Mouse (Mus musculus): Measurements from ENCODE around the gene Srrm1. TPM values are rescaled to one million over a fixed set of nuclear protein-coding genes. Genes with fewer than 3 reads are reported as not detected.

Gene Srrm1
- polyA plus RNA-seq, 1 experiment from 2014 or later = 179 TPM

DNA sequence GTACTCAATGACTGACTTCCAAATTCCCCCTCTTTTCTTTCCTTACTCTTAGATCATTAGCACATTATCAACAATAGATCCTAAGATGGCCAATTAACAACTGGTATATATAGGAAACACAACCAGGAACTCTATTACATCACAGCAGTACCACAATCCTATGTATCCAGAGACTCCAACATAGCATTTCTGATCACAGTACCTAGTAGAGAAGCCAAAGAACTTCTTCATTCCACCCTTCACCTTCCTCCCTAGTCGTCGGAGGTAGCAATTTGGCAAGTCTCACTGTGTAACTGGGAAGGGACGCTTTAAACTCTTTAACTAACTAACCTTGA lies 17.1 kb downstream of the Srrm1 start:
- peaks cover 95% of the 10 kb centered on the region for H3K36me3 ChIP-seq (ENCODE audit: control insufficient read depth, insufficient read depth, low read length)
- 94% methylated on average over 3 of the region's 3 CpGs for WGBS

GRCm38 (mm10) chr4:135335327-135336022 lies 17.6 kb downstream of the Srrm1 start:
- Histone ChIP-seq H3K4me1 (ENCODE audit: control insufficient read depth, insufficient read depth, low read length) (no peaks in the 10 kb centered on the region), H3K27me3 (ENCODE audit: control insufficient read depth, insufficient read depth, low read length) (no peaks in the 10 kb centered on the region), H3K9me3 (ENCODE audit: control insufficient read depth, low read length) (no peaks in the 10 kb centered on the region), H3K4me2 (ENCODE audit: low read length) (no peak overlapping the region), H3K27ac (replicated peaks; ENCODE audit: low read depth, low read length) (no peak overlapping the region), H3K36me3 (ENCODE audit: control insufficient read depth, insufficient read depth, low read length) (peaks cover 95% of the 10 kb centered on the region), H3K4me3 (replicated peaks; ENCODE audit: low read depth, low read length) (no peak overlapping the region), H3K9ac (replicated peaks; ENCODE audit: low read length) (no peak overlapping the region)
- ATAC-seq (ENCODE audit: low FRiP score, low TSS enrichment) = no peak
- 95% methylated on average over 9 of the region's 9 CpGs for WGBS
- no peak for DNase-seq

More for the DNA sequence above, 17.1 kb downstream of the Srrm1 start:
- Histone ChIP-seq H3K4me3 (replicated peaks; ENCODE audit: low read depth, low read length) (no peak overlapping the region), H3K9ac (replicated peaks; ENCODE audit: low read length) (no peak overlapping the region), H3K27ac (replicated peaks; ENCODE audit: low read depth, low read length) (no peak overlapping the region), H3K27me3 (ENCODE audit: control insufficient read depth, insufficient read depth, low read length) (no peaks in the 10 kb centered on the region), H3K4me2 (ENCODE audit: low read length) (no peak overlapping the region), H3K9me3 (ENCODE audit: control insufficient read depth, low read length) (no peaks in the 10 kb centered on the region), H3K4me1 (ENCODE audit: control insufficient read depth, insufficient read depth, low read length) (no peaks in the 10 kb centered on the region)
- no peak for ATAC-seq (ENCODE audit: low FRiP score, low TSS enrichment)
- no peak for DNase-seq

- no peak for ATAC-seq (ENCODE audit: low FRiP score, low TSS enrichment)
- no peak overlapping the region for H3K4me2 ChIP-seq (ENCODE audit: low read length)
- 92% methylated on average over 3 of the region's 3 CpGs for WGBS
- DNase-seq = no peak
- H3K36me3 ChIP-seq (ENCODE audit: control insufficient read depth, insufficient read depth, low read length) = peaks cover 98% of the 10 kb centered on the region
- no peak overlapping the region for H3K27ac ChIP-seq (replicated peaks; ENCODE audit: low read depth, low read length)
- no peaks in the 10 kb centered on the region for H3K9me3 ChIP-seq (ENCODE audit: control insufficient read depth, low read length)
- no peak overlapping the region for H3K9ac ChIP-seq (replicated peaks; ENCODE audit: low read length)
- no peaks in the 10 kb centered on the region for H3K4me1 ChIP-seq (ENCODE audit: control insufficient read depth, insufficient read depth, low read length)
- H3K27me3 ChIP-seq (ENCODE audit: control insufficient read depth, insufficient read depth, low read length) = no peaks in the 10 kb centered on the region
- no peak overlapping the region for H3K4me3 ChIP-seq (replicated peaks; ENCODE audit: low read depth, low read length)
These were observed 26.7 kb downstream of the Srrm1 start for GRCm38 (mm10) chr4:135326469-135326868.

GRCm38 (mm10) chr4:135326046-135326445 lies 27.1 kb downstream of the Srrm1 start:
- Histone ChIP-seq H3K4me2 (ENCODE audit: low read length) (no peak overlapping the region), H3K4me1 (ENCODE audit: control insufficient read depth, insufficient read depth, low read length) (no peaks in the 10 kb centered on the region), H3K9me3 (ENCODE audit: control insufficient read depth, low read length) (no peaks in the 10 kb centered on the region), H3K9ac (replicated peaks; ENCODE audit: low read length) (no peak overlapping the region), H3K27ac (replicated peaks; ENCODE audit: low read depth, low read length) (no peak overlapping the region), H3K4me3 (replicated peaks; ENCODE audit: low read depth, low read length) (no peak overlapping the region), H3K27me3 (ENCODE audit: control insufficient read depth, insufficient read depth, low read length) (no peaks in the 10 kb centered on the region), H3K36me3 (ENCODE audit: control insufficient read depth, insufficient read depth, low read length) (peaks cover 98% of the 10 kb centered on the region)
- ATAC-seq (ENCODE audit: low FRiP score, low TSS enrichment) (no peak), DNase-seq (no peak)

DNA sequence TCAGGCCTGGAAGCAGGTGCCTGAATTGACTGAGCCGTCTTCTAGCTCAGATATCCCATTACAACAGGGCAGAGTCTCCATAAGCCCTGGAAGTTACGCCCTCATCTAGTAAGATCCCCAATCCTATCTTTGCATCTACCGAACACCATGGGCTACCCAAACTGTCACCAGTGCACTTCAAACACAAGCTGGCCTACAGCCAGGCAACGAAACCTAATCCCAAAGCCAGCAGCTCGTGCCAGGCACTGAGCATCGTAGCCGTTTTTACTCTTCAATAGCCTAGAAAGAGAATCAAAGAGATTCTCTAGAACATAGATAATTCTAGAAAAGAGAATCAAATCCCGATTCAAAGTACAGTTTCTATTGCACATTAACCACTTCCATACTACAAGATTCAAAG lies 30.1 kb downstream of the Srrm1 start:
- Histone ChIP-seq H3K27ac (replicated peaks; ENCODE audit: low read depth, low read length) (no peak overlapping the region), H3K4me1 (ENCODE audit: control insufficient read depth, insufficient read depth, low read length) (no peaks in the 10 kb centered on the region), H3K4me2 (ENCODE audit: low read length) (no peak overlapping the region), H3K4me3 (replicated peaks; ENCODE audit: low read depth, low read length) (no peak overlapping the region), H3K9ac (replicated peaks; ENCODE audit: low read length) (no peak overlapping the region), H3K27me3 (ENCODE audit: control insufficient read depth, insufficient read depth, low read length) (no peaks in the 10 kb centered on the region), H3K36me3 (ENCODE audit: control insufficient read depth, insufficient read depth, low read length) (peaks cover 98% of the 10 kb centered on the region), H3K9me3 (ENCODE audit: control insufficient read depth, low read length) (no peaks in the 10 kb centered on the region)
- ATAC-seq (ENCODE audit: low FRiP score, low TSS enrichment) (no peak), DNase-seq (no peak)
- WGBS = 92% methylated on average over 8 of the region's 8 CpGs

GRCm38 (mm10) chr4:135317966-135318365 lies 35.2 kb downstream of the Srrm1 start:
- Histone ChIP-seq H3K27ac (replicated peaks; ENCODE audit: low read depth, low read length) (no peak overlapping the region), H3K27me3 (ENCODE audit: control insufficient read depth, insufficient read depth, low read length) (no peaks in the 10 kb centered on the region), H3K36me3 (ENCODE audit: control insufficient read depth, insufficient read depth, low read length) (peaks cover 74% of the 10 kb centered on the region), H3K4me3 (replicated peaks; ENCODE audit: low read depth, low read length) (no peak overlapping the region), H3K4me2 (ENCODE audit: low read length) (no peak overlapping the region), H3K9me3 (ENCODE audit: control insufficient read depth, low read length) (no peaks in the 10 kb centered on the region), H3K4me1 (ENCODE audit: control insufficient read depth, insufficient read depth, low read length) (no peaks in the 10 kb centered on the region), H3K9ac (replicated peaks; ENCODE audit: low read length) (no peak overlapping the region)
- DNase-seq (peak; percentile 91), ATAC-seq (ENCODE audit: low FRiP score, low TSS enrichment) (peak; percentile 58; the same call in 1 of the 2 replicates)
- WGBS = 16% methylated on average over 2 of the region's 2 CpGs

- Histone ChIP-seq H3K4me2 (ENCODE audit: low read length) (no peak overlapping the region), H3K27me3 (ENCODE audit: control insufficient read depth, insufficient read depth, low read length) (no peaks in the 10 kb centered on the region), H3K9me3 (ENCODE audit: control insufficient read depth, low read length) (no peaks in the 10 kb centered on the region), H3K4me3 (replicated peaks; ENCODE audit: low read depth, low read length) (no peak overlapping the region), H3K36me3 (ENCODE audit: control insufficient read depth, insufficient read depth, low read length) (peaks cover 69% of the 10 kb centered on the region), H3K9ac (replicated peaks; ENCODE audit: low read length) (no peak overlapping the region), H3K4me1 (ENCODE audit: control insufficient read depth, insufficient read depth, low read length) (no peaks in the 10 kb centered on the region), H3K27ac (replicated peaks; ENCODE audit: low read depth, low read length) (0 out of 2 replicates have a peak overlapping the region, but pooled peaks have one; percentile 5)
- WGBS = 85% methylated on average over 4 of the region's 4 CpGs
- DNase-seq (no peak), ATAC-seq (ENCODE audit: low FRiP score, low TSS enrichment) (no peak)
These were observed 35.6 kb downstream of the Srrm1 start for GRCm38 (mm10) chr4:135317539-135317938.

DNA sequence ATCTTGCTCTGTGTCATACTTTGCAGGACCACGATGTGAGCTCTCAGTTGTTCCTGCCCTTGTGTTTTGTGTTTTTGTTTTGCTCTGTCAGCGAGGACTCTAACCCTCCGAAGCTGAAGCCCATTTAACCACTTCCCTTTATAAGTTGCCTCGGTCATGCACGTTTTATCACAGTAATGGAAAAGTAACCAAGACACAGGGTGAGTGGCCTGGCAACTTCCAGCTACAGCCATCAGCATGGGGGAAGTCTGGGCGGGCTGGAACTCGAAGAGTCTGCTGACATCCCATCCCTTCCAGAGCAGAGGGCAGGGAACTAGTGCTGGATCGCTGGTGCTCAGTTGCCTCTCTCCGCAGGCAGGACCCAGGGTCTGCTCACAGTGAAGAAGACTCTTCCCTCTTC lies 37.8 kb downstream of the Srrm1 start:
- no peak overlapping the region for H3K4me3 ChIP-seq (replicated peaks; ENCODE audit: low read depth, low read length)
- H3K27me3 ChIP-seq (ENCODE audit: control insufficient read depth, insufficient read depth, low read length) = no peaks in the 10 kb centered on the region
- no peak for ATAC-seq (ENCODE audit: low FRiP score, low TSS enrichment)
- H3K4me1 ChIP-seq (ENCODE audit: control insufficient read depth, insufficient read depth, low read length) = no peaks in the 10 kb centered on the region
- H3K4me2 ChIP-seq (ENCODE audit: low read length) = no peak overlapping the region
- no peak for DNase-seq
- H3K36me3 ChIP-seq (ENCODE audit: control insufficient read depth, insufficient read depth, low read length) = peaks cover 47% of the 10 kb centered on the region
- no peak overlapping the region for H3K27ac ChIP-seq (replicated peaks; ENCODE audit: low read depth, low read length)
- H3K9me3 ChIP-seq (ENCODE audit: control insufficient read depth, low read length) = no peaks in the 10 kb centered on the region
- no peak overlapping the region for H3K9ac ChIP-seq (replicated peaks; ENCODE audit: low read length)
- WGBS = 98% methylated on average over 9 of the region's 9 CpGs

GRCm38 (mm10) chr4:135314419-135314832 lies 38.7 kb downstream of the Srrm1 start:
- WGBS = 86% methylated on average over 11 of the region's 11 CpGs
- H3K9ac ChIP-seq (replicated peaks; ENCODE audit: low read length) = no peak overlapping the region
- H3K27me3 ChIP-seq (ENCODE audit: control insufficient read depth, insufficient read depth, low read length) = no peaks in the 10 kb centered on the region
- no peak overlapping the region for H3K4me2 ChIP-seq (ENCODE audit: low read length)
- ATAC-seq (ENCODE audit: low FRiP score, low TSS enrichment) (no peak), DNase-seq (no peak)
- no peak overlapping the region for H3K27ac ChIP-seq (replicated peaks; ENCODE audit: low read depth, low read length)
- no peaks in the 10 kb centered on the region for H3K9me3 ChIP-seq (ENCODE audit: control insufficient read depth, low read length)
- H3K4me1 ChIP-seq (ENCODE audit: control insufficient read depth, insufficient read depth, low read length) = no peaks in the 10 kb centered on the region
- H3K4me3 ChIP-seq (replicated peaks; ENCODE audit: low read depth, low read length) = no peak overlapping the region
- H3K36me3 ChIP-seq (ENCODE audit: control insufficient read depth, insufficient read depth, low read length) = peaks cover 38% of the 10 kb centered on the region
